19 mouse cellular contexts compared by ENCODE assay signal in genomic region chr11:76645036-76645435, GRCm38 (mm10). TPM values are rescaled to one million over a fixed set of nuclear protein-coding genes. Genes with fewer than 3 reads are reported as not detected.
A peak's percentile ranks its signal among the peaks of the same experiment; 100 is the strongest.
DNase-seq lines count a peak whose midpoint lies in the region; ATAC-seq and TF ChIP-seq lines count a peak whose summit lies in the region.
"Had no signal": no experiment of that assay in that cellular context is flagged by ENCODE, and none has a peak within 500 bp of the region (broad histone marks: within the 10 kb centered on the region; RNA-seq: fewer than 3 reads in every experiment).

No protein-coding gene starts in this region.

- DNase-seq in forebrain, embryonic 11.5 days (ENCODE audit: low spot score), result no peak
- no peak for DNase-seq in midbrain, postnatal 0 days (ENCODE audit: low spot score)
- no peak for DNase-seq in layer of hippocampus, postnatal 36 days
- DNase-seq in cerebellum, postnatal 36 days, result no peak
- DNase-seq: gastrocnemius, postnatal 14 days; heart, postnatal 14 days; kidney, adult 8-10 months; liver; lung, adult 2 months; lung, postnatal 4 days; right cerebral cortex, postnatal 4 days had no signal

- WGBS in forebrain, embryonic 13.5 days, result 80% methylated on average over 9 of the region's 9 CpGs
- 80% methylated on average over 9 of the region's 9 CpGs for whole genome bisulfite sequencing in forebrain, embryonic 11.5 days
- 71% methylated on average over 9 of the region's 9 CpGs for WGBS in midbrain, embryonic 12.5 days
- 69% methylated on average over 9 of the region's 9 CpGs for WGBS in midbrain, postnatal 0 days
- WGBS in hindbrain, embryonic 12.5 days, result 67% methylated on average over 9 of the region's 9 CpGs
- WGBS in neural tube, embryonic 13.5 days, result 76% methylated on average over 9 of the region's 9 CpGs

- no peak for ATAC-seq in forebrain, embryonic 13.5 days
- no peak for ATAC-seq in forebrain, embryonic 11.5 days (replicated peaks; ENCODE audit: low FRiP score)
- ATAC-seq in midbrain, embryonic 12.5 days (ENCODE audit: low FRiP score, low read depth), result no peak
- no peak for ATAC-seq in midbrain, postnatal 0 days (ENCODE audit: low FRiP score)
- ATAC-seq in hindbrain, embryonic 12.5 days (ENCODE audit: low FRiP score), result no peak
- ATAC-seq in neural tube, embryonic 13.5 days (ENCODE audit: low read depth), result no peak
- ATAC-seq: Patski had no signal

- peaks cover 65% of the 10 kb centered on the region for H3K27me3 ChIP-seq in forebrain, embryonic 13.5 days
- H3K27me3 ChIP-seq in forebrain, embryonic 11.5 days (ENCODE audit: control insufficient read depth, insufficient read depth, low read length), result peaks cover 22% of the 10 kb centered on the region
- H3K27me3 ChIP-seq in midbrain, embryonic 12.5 days, result peaks cover 19% of the 10 kb centered on the region; the same call in 1 of the 2 replicates
- H3K27me3 ChIP-seq in midbrain, postnatal 0 days (ENCODE audit: insufficient read depth, low read length), result no peaks in the 10 kb centered on the region
- H3K27me3 ChIP-seq in hindbrain, embryonic 12.5 days, result no peaks in the 10 kb centered on the region
- H3K27me3 ChIP-seq in neural tube, embryonic 13.5 days, result no peaks in the 10 kb centered on the region
- H3K27me3 ChIP-seq: Patski had no signal

- no peaks in the 10 kb centered on the region for H3K36me3 ChIP-seq in forebrain, embryonic 13.5 days (ENCODE audit: poor library complexity, severe bottlenecking)
- H3K36me3 ChIP-seq in forebrain, embryonic 11.5 days (ENCODE audit: control insufficient read depth, insufficient read depth, low read length), result no peaks in the 10 kb centered on the region
- H3K36me3 ChIP-seq in midbrain, embryonic 12.5 days, result no peaks in the 10 kb centered on the region
- H3K36me3 ChIP-seq in midbrain, postnatal 0 days (ENCODE audit: insufficient read depth, low read length), result no peaks in the 10 kb centered on the region
- no peaks in the 10 kb centered on the region for H3K36me3 ChIP-seq in hindbrain, embryonic 12.5 days
- no peaks in the 10 kb centered on the region for H3K36me3 ChIP-seq in neural tube, embryonic 13.5 days

- no peaks in the 10 kb centered on the region for H3K9me3 ChIP-seq in forebrain, embryonic 13.5 days (replicated peaks)
- H3K9me3 ChIP-seq in forebrain, embryonic 11.5 days (ENCODE audit: control insufficient read depth, low read length), result no peaks in the 10 kb centered on the region
- no peaks in the 10 kb centered on the region for H3K9me3 ChIP-seq in midbrain, embryonic 12.5 days
- no peaks in the 10 kb centered on the region for H3K9me3 ChIP-seq in midbrain, postnatal 0 days (ENCODE audit: low read length)
- H3K9me3 ChIP-seq in hindbrain, embryonic 12.5 days (replicated peaks), result no peaks in the 10 kb centered on the region
- no peaks in the 10 kb centered on the region for H3K9me3 ChIP-seq in neural tube, embryonic 13.5 days

- H3K9ac ChIP-seq in forebrain, embryonic 13.5 days, result no peak overlapping the region
- H3K9ac ChIP-seq in forebrain, embryonic 11.5 days (ENCODE audit: low read length), result no peak overlapping the region
- no peak overlapping the region for H3K9ac ChIP-seq in midbrain, embryonic 12.5 days (replicated peaks)
- H3K9ac ChIP-seq in midbrain, postnatal 0 days (replicated peaks; ENCODE audit: low read length, poor library complexity, severe bottlenecking), result no peak overlapping the region
- no peak overlapping the region for H3K9ac ChIP-seq in hindbrain, embryonic 12.5 days
- no peak overlapping the region for H3K9ac ChIP-seq in neural tube, embryonic 13.5 days

- no peak overlapping the region for H3K4me3 ChIP-seq in forebrain, embryonic 13.5 days
- no peak overlapping the region for H3K4me3 ChIP-seq in forebrain, embryonic 11.5 days (ENCODE audit: low read depth, low read length)
- no peak overlapping the region for H3K4me3 ChIP-seq in midbrain, embryonic 12.5 days
- H3K4me3 ChIP-seq in midbrain, postnatal 0 days (ENCODE audit: low read depth, low read length), result no peak overlapping the region
- no peak overlapping the region for H3K4me3 ChIP-seq in hindbrain, embryonic 12.5 days
- no peak overlapping the region for H3K4me3 ChIP-seq in neural tube, embryonic 13.5 days
- H3K4me3 ChIP-seq: myocyte had no signal

- peaks cover 39% of the 10 kb centered on the region for H3K4me1 ChIP-seq in forebrain, embryonic 13.5 days
- H3K4me1 ChIP-seq in forebrain, embryonic 11.5 days (replicated peaks; ENCODE audit: control insufficient read depth, insufficient read depth, low read length), result peaks cover 13% of the 10 kb centered on the region
- peaks cover 33% of the 10 kb centered on the region for H3K4me1 ChIP-seq in midbrain, embryonic 12.5 days
- H3K4me1 ChIP-seq in midbrain, postnatal 0 days (ENCODE audit: insufficient read depth, low read length), result no peaks in the 10 kb centered on the region
- peaks cover 34% of the 10 kb centered on the region for H3K4me1 ChIP-seq in hindbrain, embryonic 12.5 days
- peaks cover 43% of the 10 kb centered on the region for H3K4me1 ChIP-seq in neural tube, embryonic 13.5 days (replicated peaks)

- H3K4me2 ChIP-seq in forebrain, embryonic 13.5 days, result no peak overlapping the region
- no peak overlapping the region for H3K4me2 ChIP-seq in forebrain, embryonic 11.5 days (ENCODE audit: low read depth, low read length, severe bottlenecking)
- no peak overlapping the region for H3K4me2 ChIP-seq in midbrain, embryonic 12.5 days (replicated peaks)
- H3K4me2 ChIP-seq in midbrain, postnatal 0 days (ENCODE audit: low read depth, low read length, poor library complexity, severe bottlenecking), result no peak overlapping the region
- peak overlapping the region; percentile 52; the same call in 1 of the 2 replicates for H3K4me2 ChIP-seq in hindbrain, embryonic 12.5 days (replicated peaks)
- no peak overlapping the region for H3K4me2 ChIP-seq in neural tube, embryonic 13.5 days

- H3K27ac ChIP-seq in forebrain, embryonic 13.5 days, result peak overlapping the region; percentile 49
- H3K27ac ChIP-seq in forebrain, embryonic 11.5 days (ENCODE audit: low read depth, low read length), result no peak overlapping the region
- H3K27ac ChIP-seq in midbrain, embryonic 12.5 days (replicated peaks), result peak overlapping the region; percentile 64
- no peak overlapping the region for H3K27ac ChIP-seq in midbrain, postnatal 0 days (ENCODE audit: low read depth, low read length)
- peak overlapping the region; percentile 85 for H3K27ac ChIP-seq in hindbrain, embryonic 12.5 days
- H3K27ac ChIP-seq in neural tube, embryonic 13.5 days (replicated peaks), result peak overlapping the region; percentile 76

- no peak for TF ChIP-seq CTCF in midbrain, postnatal 0 days (IDR thresholded peaks at IDR 0.05)

RNA-seq across cellular contexts. Expression of gene Abr, which starts 22.9 kb away (rescaled TPM):
- 70.2 and 75.8 TPM in 2 replicates for polyA plus RNA-seq in forebrain, embryonic 13.5 days (2015; fragmentation: Nextera tagmentation; extraction: Ambion mirVana)
- polyA plus RNA-seq in forebrain, embryonic 11.5 days (2014; fragmentation: Nextera tagmentation; extraction: Ambion mirVana), result 46.4 and 50.5 TPM in 2 replicates
- 70.1 and 73.3 TPM in 2 replicates for polyA plus RNA-seq in midbrain, embryonic 12.5 days (2016; fragmentation: Nextera tagmentation; extraction: Ambion mirVana)
- 243 and 250 TPM in 2 replicates for total RNA-seq in midbrain, postnatal 0 days (2014; rRNA removed)
- 99.4 and 102 TPM in 2 replicates for polyA plus RNA-seq in midbrain, postnatal 0 days (2015; fragmentation: Nextera tagmentation; extraction: Ambion mirVana)
- 85.3 and 93.4 TPM in 2 replicates for polyA plus RNA-seq in hindbrain, embryonic 12.5 days (2016; fragmentation: Nextera tagmentation; extraction: Ambion mirVana)
- polyA plus RNA-seq in neural tube, embryonic 13.5 days (2015; fragmentation: Nextera tagmentation; extraction: Ambion mirVana), result 83.7 and 86.8 TPM in 2 replicates
- total RNA-seq in layer of hippocampus, postnatal 36 days (2021), result 100 to 1,000 TPM; 502 to 515 TPM

RNA-seq across cellular contexts. Expression of gene Bhlha9, which starts 27.2 kb away (rescaled TPM):
- 0.14 and 0.19 TPM in 2 replicates for polyA plus RNA-seq in forebrain, embryonic 13.5 days (2015; fragmentation: Nextera tagmentation; extraction: Ambion mirVana)
- not detected in 2 replicates for polyA plus RNA-seq in forebrain, embryonic 11.5 days (2014; fragmentation: Nextera tagmentation; extraction: Ambion mirVana)
- polyA plus RNA-seq in midbrain, embryonic 12.5 days (2016; fragmentation: Nextera tagmentation; extraction: Ambion mirVana), result not detected in 2 replicates
- total RNA-seq in midbrain, postnatal 0 days (2014; rRNA removed), result 2.8 and 4.9 TPM in 2 replicates
- 1.9 and 2.1 TPM in 2 replicates for polyA plus RNA-seq in midbrain, postnatal 0 days (2015; fragmentation: Nextera tagmentation; extraction: Ambion mirVana)
- polyA plus RNA-seq in hindbrain, embryonic 12.5 days (2016; fragmentation: Nextera tagmentation; extraction: Ambion mirVana), result 0.18 and 0.44 TPM in 2 replicates
- polyA plus RNA-seq in neural tube, embryonic 13.5 days (2015; fragmentation: Nextera tagmentation; extraction: Ambion mirVana), result 0.32 TPM in 1 of 2 replicates, not detected in the other
- total RNA-seq in layer of hippocampus, postnatal 36 days (2021), result 1 to 10 TPM; 5.1 to 5.2 TPM
- total RNA-seq: adrenal gland, postnatal 4 days; gastrocnemius, postnatal 14 days; heart, postnatal 14 days had no signal
- polyA plus RNA-seq: lung, adult 2 months; myocyte; urinary bladder, adult 2 months had no signal

RNA-seq across cellular contexts. Expression of gene Trarg1, which starts 34.6 kb away (rescaled TPM):
- 0.06 TPM in 1 of 2 replicates, not detected in the other for polyA plus RNA-seq in forebrain, embryonic 13.5 days (2015; fragmentation: Nextera tagmentation; extraction: Ambion mirVana)
- not detected in 2 replicates for polyA plus RNA-seq in forebrain, embryonic 11.5 days (2014; fragmentation: Nextera tagmentation; extraction: Ambion mirVana)
- polyA plus RNA-seq in midbrain, embryonic 12.5 days (2016; fragmentation: Nextera tagmentation; extraction: Ambion mirVana), result not detected in 2 replicates
- total RNA-seq in midbrain, postnatal 0 days (2014; rRNA removed), result 0.27 and 0.76 TPM in 2 replicates
- 0.61 and 0.80 TPM in 2 replicates for polyA plus RNA-seq in midbrain, postnatal 0 days (2015; fragmentation: Nextera tagmentation; extraction: Ambion mirVana)
- polyA plus RNA-seq in hindbrain, embryonic 12.5 days (2016; fragmentation: Nextera tagmentation; extraction: Ambion mirVana), result 0.10 and 0.40 TPM in 2 replicates
- polyA plus RNA-seq in neural tube, embryonic 13.5 days (2015; fragmentation: Nextera tagmentation; extraction: Ambion mirVana), result 1.4 and 3.3 TPM in 2 replicates
- under 1 TPM; 0.17 to 0.51 TPM for total RNA-seq in layer of hippocampus, postnatal 36 days (2021)

Comparison
In these comparisons a context has a peak if more than half of its experiments do, and no peak if none do; other contexts are left out.
1. H3K27ac ChIP-seq: peak in forebrain, embryonic 13.5 days (single experiment), midbrain, embryonic 12.5 days (single experiment), hindbrain, embryonic 12.5 days (single experiment) and neural tube, embryonic 13.5 days (single experiment); none in forebrain, embryonic 11.5 days (single experiment) and midbrain, postnatal 0 days (single experiment).